Mouse (Mus musculus): ENCODE results near the gene Cecr2.

GRCm38 (mm10) chr6:120627096-120627495 lies 39.1 kb upstream of the Cecr2 start:
- TF ChIP-seq EP300 (IDR thresholded peaks at IDR 0.05; ENCODE audit: low read depth) (no peak), CTCF (IDR thresholded peaks at IDR 0.05; ENCODE audit: low read depth) (no peak)

All from liver, postnatal 0 days (tissue).